ENCODE assay signal across 7 mouse cellular contexts in the genomic region with DNA sequence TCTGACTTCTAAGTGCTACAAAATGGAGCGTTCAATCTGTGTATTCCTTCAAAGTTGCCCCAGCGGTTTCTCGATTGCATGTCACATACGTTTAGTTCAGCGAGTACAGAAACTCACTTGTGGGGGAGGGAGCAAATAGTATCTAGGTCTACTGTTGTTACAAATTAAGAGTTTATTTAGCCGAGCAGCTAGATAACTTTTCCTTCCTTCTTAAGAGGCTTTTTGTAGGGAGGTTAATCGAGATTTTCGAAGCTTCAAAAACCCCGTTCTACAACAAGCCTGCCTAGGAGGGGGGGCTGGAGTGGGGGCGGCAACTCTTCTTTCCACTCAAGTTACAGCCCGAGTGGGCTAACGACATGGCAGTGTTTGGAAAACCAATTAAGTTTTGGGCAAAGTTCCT. TPM values are rescaled to one million over a fixed set of nuclear protein-coding genes. Genes with fewer than 3 reads are reported as not detected.
DNase-seq lines count a peak whose midpoint lies in the region; ATAC-seq and TF ChIP-seq lines count a peak whose summit lies in the region.

No protein-coding gene starts in this region.

- H3K4me2 ChIP-seq in lung, embryonic 14.5 days = peak overlapping the region; percentile 77
- H3K4me2 ChIP-seq in forebrain, embryonic 12.5 days = peak overlapping the region; percentile 78

- H3K9ac ChIP-seq in lung, embryonic 14.5 days = peak overlapping the region; percentile 99
- peak overlapping the region; percentile 87 for H3K9ac ChIP-seq in forebrain, embryonic 12.5 days

- no peaks in the 10 kb centered on the region for H3K9me3 ChIP-seq in lung, embryonic 14.5 days (ENCODE audit: low read depth, low read length)
- no peaks in the 10 kb centered on the region for H3K9me3 ChIP-seq in forebrain, embryonic 12.5 days
- H3K9me3 ChIP-seq in limb, embryonic 10.5 days (replicated peaks) = no peaks in the 10 kb centered on the region

- H3K36me3 ChIP-seq in lung, embryonic 14.5 days (ENCODE audit: insufficient read depth) = peaks cover 33% of the 10 kb centered on the region
- H3K36me3 ChIP-seq in forebrain, embryonic 12.5 days (replicated peaks) = peaks cover 15% of the 10 kb centered on the region
- peaks cover 41% of the 10 kb centered on the region for H3K36me3 ChIP-seq in limb, embryonic 10.5 days

- H3K4me1 ChIP-seq in lung, embryonic 14.5 days (ENCODE audit: insufficient read depth) = 0 out of 2 replicates have a peak, but pooled peaks cover 4% of the 10 kb centered on the region
- H3K4me1 ChIP-seq in forebrain, embryonic 12.5 days = peaks cover 26% of the 10 kb centered on the region
- peaks cover 34% of the 10 kb centered on the region for H3K4me1 ChIP-seq in limb, embryonic 10.5 days

- H3K27ac ChIP-seq in lung, embryonic 14.5 days (ENCODE audit: low read depth) = peak overlapping the region; percentile 99
- no peak overlapping the region for H3K27ac ChIP-seq in forebrain, embryonic 12.5 days
- H3K27ac ChIP-seq in limb, embryonic 10.5 days = peak overlapping the region; percentile 100

- TF ChIP-seq CTCF in lung, embryonic 14.5 days (IDR thresholded peaks at IDR 0.05; ENCODE audit: low read depth) = no peak

- under 1% methylated on average over 12 of the region's 12 CpGs for WGBS in lung, embryonic 14.5 days
- 2% methylated on average over 12 of the region's 12 CpGs for WGBS in forebrain, embryonic 12.5 days
- WGBS in limb, embryonic 10.5 days = 2% methylated on average over 12 of the region's 12 CpGs

- H3K4me3 ChIP-seq in lung, embryonic 14.5 days (ENCODE audit: low read depth, low read length) = peak overlapping the region; percentile 92
- H3K4me3 ChIP-seq in forebrain, embryonic 12.5 days (replicated peaks) = peak overlapping the region; percentile 84
- peak overlapping the region; percentile 85 for H3K4me3 ChIP-seq in limb, embryonic 10.5 days

- DNase-seq in lung, embryonic 14.5 days = peak; percentile 67
- no peak for DNase-seq in lung, adult 18-20 months
- peak; percentile 32 for DNase-seq in limb, embryonic 10.5 days (ENCODE audit: low spot score)
- peak; percentile 43 for DNase-seq in retina, postnatal 1 day
- DNase-seq in urinary bladder, postnatal 36 days (ENCODE audit: low spot score in 2 of 2) = no peak

- no peaks in the 10 kb centered on the region for H3K27me3 ChIP-seq in lung, embryonic 14.5 days (ENCODE audit: insufficient read depth, low read length)
- H3K27me3 ChIP-seq in forebrain, embryonic 12.5 days = no peaks in the 10 kb centered on the region
- H3K27me3 ChIP-seq in limb, embryonic 10.5 days (ENCODE audit: low read depth, poor library complexity, severe bottlenecking) = no peaks in the 10 kb centered on the region

- no peak for ATAC-seq in lung, embryonic 14.5 days (ENCODE audit: insufficient read depth)
- ATAC-seq in forebrain, embryonic 12.5 days (ENCODE audit: low FRiP score) = no peak
- ATAC-seq in cerebellum, adult (ENCODE audit: insufficient number of reproducible peaks, low FRiP score, low TSS enrichment) = no peak

RNA-seq across cellular contexts. Expression of a gene that starts 1.6 kb away (rescaled TPM):
- 37.7 and 42.0 TPM in 2 replicates for polyA plus RNA-seq in lung, embryonic 14.5 days (2014; fragmentation: Nextera tagmentation; extraction: Ambion mirVana)
- 29.3 and 31.6 TPM in 2 replicates for polyA plus RNA-seq in forebrain, embryonic 12.5 days (2016; fragmentation: Nextera tagmentation; extraction: Ambion mirVana)
- polyA plus RNA-seq in limb, embryonic 10.5 days (2016; fragmentation: Nextera tagmentation; extraction: Ambion mirVana) = 49.6 and 55.6 TPM in 2 replicates

RNA-seq across cellular contexts. Expression of a gene that starts 39.8 kb away (rescaled TPM):
- 10.8 and 13.0 TPM in 2 replicates for polyA plus RNA-seq in lung, embryonic 14.5 days (2014; fragmentation: Nextera tagmentation; extraction: Ambion mirVana)
- 16.5 and 18.6 TPM in 2 replicates for polyA plus RNA-seq in forebrain, embryonic 12.5 days (2016; fragmentation: Nextera tagmentation; extraction: Ambion mirVana)
- 15.2 and 18.1 TPM in 2 replicates for polyA plus RNA-seq in limb, embryonic 10.5 days (2016; fragmentation: Nextera tagmentation; extraction: Ambion mirVana)

Comparison
In these comparisons a context has a peak if more than half of its experiments do, and no peak if none do; other contexts are left out.
1. DNase-seq: peak in lung, embryonic 14.5 days (single experiment), limb, embryonic 10.5 days (single experiment) and retina, postnatal 1 day (single experiment); none in lung, adult 18-20 months (0 of 2) and urinary bladder, postnatal 36 days (0 of 2).
2. Peak in every context shown above with its lines, with median percentiles within 50 percentile points of each other: H3K4me3 ChIP-seq.